Mouse (Mus musculus) MEL (cell line): Measurements from ENCODE around the gene Fhad1. TPM values are rescaled to one million over a fixed set of nuclear protein-coding genes. Genes with fewer than 3 reads are reported as not detected.

Source experiments
- DNase-seq: peaks from one replicate; pipeline ENCODE4 v3.0.0; 2011; ENCODE audit warnings: low read depth, low spot score
- H3K27ac ChIP-seq: 2 replicates; pipeline ENCODE4 v1.5.1; 2012; ENCODE audit warnings: low read depth, mild to moderate bottlenecking, control low read depth, low read length, moderate library complexity; ENCODE audit not compliant: control insufficient read depth
- H3K27me3 ChIP-seq, 2 experiments: fragments of 150-350 bp in 1 of 2; sonication (generic) in 1 of 2; 2 replicates each; pipeline ENCODE4 v1.6.1; 2012; ENCODE audit warnings: low read length in 2 of 2, mild to moderate bottlenecking in 2 of 2, improper control_type of control experiment in 1 of 2, moderate library complexity in 1 of 2; ENCODE audit not compliant: insufficient read depth in 2 of 2, control insufficient read depth in 1 of 2
- H3K36me3 ChIP-seq, 2 experiments: 2 replicates each; pipeline ENCODE4 v1.6.1; 2012 to 2014; ENCODE audit warnings: low read length in 2 of 2, improper control_type of control experiment in 1 of 2, inconsistent platforms in 1 of 2, mild to moderate bottlenecking in 1 of 2; ENCODE audit not compliant: insufficient read depth in 2 of 2, control insufficient read depth in 1 of 2
- H3K4me1 ChIP-seq, 2 experiments: fragments of 150-350 bp in 1 of 2; sonication (generic) in 1 of 2; 2 replicates each; pipeline ENCODE4 v1.6.1; 2012; ENCODE audit warnings: low read length in 2 of 2, improper control_type of control experiment in 1 of 2, mild to moderate bottlenecking in 1 of 2; ENCODE audit not compliant: insufficient read depth in 2 of 2, control insufficient read depth in 1 of 2
- H3K4me3 ChIP-seq, 2 experiments: fragments of 150-350 bp in 1 of 2; sonication (generic) in 1 of 2; 2 replicates each; pipeline ENCODE4 v1.5.1; 2012; ENCODE audit warnings: low read depth in 2 of 2, low read length in 2 of 2, mild to moderate bottlenecking in 2 of 2, moderate library complexity in 2 of 2, control low read depth in 1 of 2, improper control_type of control experiment in 1 of 2; ENCODE audit not compliant: control insufficient read depth in 1 of 2, insufficient read depth in 1 of 2
- H3K79me2 ChIP-seq: 2 replicates; pipeline ENCODE4 v1.6.1; 2012; ENCODE audit warnings: mild to moderate bottlenecking, low read length, moderate library complexity; ENCODE audit not compliant: control insufficient read depth, poor library complexity, insufficient read depth
- H3K9ac ChIP-seq: 2 replicates; pipeline ENCODE4 v1.6.1; 2012; ENCODE audit warnings: low read depth, mild to moderate bottlenecking, control low read depth, low read length, moderate library complexity; ENCODE audit not compliant: control insufficient read depth, poor library complexity, severe bottlenecking
- H3K9me3 ChIP-seq: fragments of 150-350 bp; sonication (generic); replicated peaks from 2 replicates; pipeline ENCODE4 v1.6.1; 2012; ENCODE audit warnings: mild to moderate bottlenecking, low read length, improper control_type of control experiment, moderate library complexity; ENCODE audit not compliant: insufficient read depth
- BHLHE40 ChIP-seq: IDR thresholded peaks from 2 replicates; pipeline ENCODE4 v1.6.1; 2012; ENCODE audit warnings: low read depth, mild to moderate bottlenecking, inconsistent platforms, low read length, improper control_type of control experiment, borderline replicate concordance
- CHD2 ChIP-seq: IDR thresholded peaks from 2 replicates; pipeline ENCODE4 v1.6.1; 2011; ENCODE audit warnings: low read length, improper control_type of control experiment
- CTCF ChIP-seq, 3 experiments: IDR thresholded peaks in 2 of 3; conservative IDR thresholded peaks in 1 of 3; 2 replicates each; pipeline ENCODE4 v1.5.1; 2011 to 2012; ENCODE audit warnings: low read length in 3 of 3, low read depth in 2 of 3, mild to moderate bottlenecking in 2 of 3, improper control_type of control experiment in 1 of 3, inconsistent platforms in 1 of 3, mixed read lengths in 1 of 3, moderate library complexity in 1 of 3; ENCODE audit not compliant: control insufficient read depth in 1 of 3, insufficient read depth in 1 of 3, poor library complexity in 1 of 3, severe bottlenecking in 1 of 3
- ELF1 ChIP-seq: IDR thresholded peaks from 2 replicates; pipeline ENCODE4 v1.6.1; 2014; ENCODE audit warnings: low read depth, mild to moderate bottlenecking, inconsistent platforms, low read length, improper control_type of control experiment, moderate library complexity
- EP300 ChIP-seq, 2 experiments: IDR thresholded peaks; 2 replicates each; pipeline ENCODE4 v1.6.1; 2011; ENCODE audit warnings: improper control_type of control experiment in 2 of 2, low read length in 2 of 2, low read depth in 1 of 2, mild to moderate bottlenecking in 1 of 2
- GABPA ChIP-seq: IDR thresholded peaks from 2 replicates; pipeline ENCODE4 v1.6.1; 2012; ENCODE audit warnings: low read depth, mild to moderate bottlenecking, inconsistent platforms, low read length, improper control_type of control experiment, moderate library complexity
- KAT2A ChIP-seq: conservative IDR thresholded peaks from 2 replicates; pipeline ENCODE4 v1.6.1; 2012; ENCODE audit warnings: low read depth, low read length, improper control_type of control experiment, inconsistent platforms
- MAFK ChIP-seq: IDR thresholded peaks from 2 replicates; pipeline ENCODE4 v1.6.1; 2011; ENCODE audit warnings: low read depth, mild to moderate bottlenecking, low read length, improper control_type of control experiment, borderline replicate concordance
- MAX ChIP-seq: IDR thresholded peaks from 2 replicates; pipeline ENCODE4 v1.6.1; 2011; ENCODE audit warnings: low read length, improper control_type of control experiment
- MEF2A ChIP-seq: IDR thresholded peaks from 2 replicates; pipeline ENCODE4 v1.6.1; 2014; ENCODE audit warnings: low read depth, mild to moderate bottlenecking, inconsistent platforms, low read length, improper control_type of control experiment; ENCODE audit not compliant: poor library complexity, insufficient replicate concordance, severe bottlenecking; ENCODE audit errors: extremely low read depth
- MYB ChIP-seq: IDR thresholded peaks from 2 replicates; pipeline ENCODE4 v1.6.1; 2011; ENCODE audit warnings: mild to moderate bottlenecking, low read depth, low read length, improper control_type of control experiment
- NELFE ChIP-seq: IDR thresholded peaks from 2 replicates; pipeline ENCODE4 v1.6.1; 2011; ENCODE audit warnings: low read depth, low read length, improper control_type of control experiment
- NRF1 ChIP-seq: IDR thresholded peaks from 2 replicates; pipeline ENCODE4 v1.6.1; 2014; ENCODE audit warnings: low read depth, mild to moderate bottlenecking, inconsistent platforms, low read length, improper control_type of control experiment, moderate library complexity; ENCODE audit not compliant: poor library complexity, insufficient read depth, severe bottlenecking
- RAD21 ChIP-seq: IDR thresholded peaks from 2 replicates; pipeline ENCODE4 v1.6.1; 2011; ENCODE audit warnings: mild to moderate bottlenecking, low read depth, low read length, improper control_type of control experiment
- RCOR1 ChIP-seq: IDR thresholded peaks from 2 replicates; pipeline ENCODE4 v1.6.1; 2012; ENCODE audit warnings: low read depth, mild to moderate bottlenecking, inconsistent platforms, low read length, improper control_type of control experiment
- SMC3 ChIP-seq: IDR thresholded peaks from 2 replicates; pipeline ENCODE4 v1.6.1; 2011; ENCODE audit warnings: low read depth, low read length, improper control_type of control experiment
- TAL1 ChIP-seq: IDR thresholded peaks from 2 replicates; pipeline ENCODE4 v1.6.1; 2012; ENCODE audit warnings: mild to moderate bottlenecking, inconsistent platforms, low read length, moderate library complexity, mixed read lengths
- TBP ChIP-seq: IDR thresholded peaks from 2 replicates; pipeline ENCODE4 v1.8.0; 2011; ENCODE audit warnings: low read depth, low read length, improper control_type of control experiment
- USF2 ChIP-seq, 2 experiments: IDR thresholded peaks; 2 replicates each; pipeline ENCODE4 v1.6.1; 2011 to 2012; ENCODE audit warnings: improper control_type of control experiment in 2 of 2, low read length in 2 of 2, borderline replicate concordance in 1 of 2, inconsistent platforms in 1 of 2, low read depth in 1 of 2, mild to moderate bottlenecking in 1 of 2; ENCODE audit not compliant: insufficient read depth in 1 of 2
- ZMIZ1 ChIP-seq: IDR thresholded peaks from 2 replicates; pipeline ENCODE4 v1.6.1; 2012; ENCODE audit warnings: low read depth, mild to moderate bottlenecking, inconsistent platforms, low read length, improper control_type of control experiment, moderate library complexity
- ZNF384 ChIP-seq: IDR thresholded peaks from 2 replicates; pipeline ENCODE4 v1.6.1; 2012; ENCODE audit warnings: low read depth, mild to moderate bottlenecking, inconsistent platforms, low read length, improper control_type of control experiment
- polyA plus RNA-seq, 2 experiments: library from polyadenylated mRNA; stranded (reverse) in 1 of 2; unstranded in 1 of 2; fragments of >175 nt in 1 of 2; fragments of >200 nt in 1 of 2; gene quantifications; 2 replicates each; pipeline versions ENCODE4 v1.2.1 to v1.2.4; 2012; ENCODE audit warnings: low replicate concordance in 2 of 2, low read depth in 1 of 2; ENCODE audit not compliant: insufficient read length in 2 of 2, insufficient read depth in 1 of 2, missing spikeins in 1 of 2
- total RNA-seq: library from RNA; depleted of rRNA; stranded (reverse); fragments of 300-350 nt; gene quantifications from 2 replicates; pipeline ENCODE4 v1.2.3, GENCODE M21; 2012

Gene Fhad1
- total and polyA plus RNA-seq, 3 experiments = not detected

GRCm38 (mm10) chr4:142026965-142027364, 12.1 kb upstream of the Fhad1 start:
- Histone ChIP-seq H3K27me3 (no peaks in the 10 kb centered on the region), H3K9ac (no peak overlapping the region), H3K4me1 (no peaks in the 10 kb centered on the region), H3K27ac (no peak overlapping the region), H3K36me3 (no peaks in the 10 kb centered on the region), H3K9me3 (no peaks in the 10 kb centered on the region), H3K79me2 (no peaks in the 10 kb centered on the region), H3K4me3 (no peak overlapping the region)
- no peak for DNase-seq
- TF ChIP-seq ELF1 (no peak), MAX (no peak), MYB (no peak), EP300 (IDR thresholded peaks at IDR 0.05; ENCODE audit: low read depth in 1 of 2, low read length in 2 of 2) (no peak), KAT2A (no peak), RCOR1 (no peak), NRF1 (no peak), TBP (no peak), GABPA (no peak), MAFK (no peak), SMC3 (no peak)

- TF ChIP-seq USF2 (IDR thresholded peaks at IDR 0.05; ENCODE audit: borderline replicate concordance in 1 of 2, insufficient read depth in 1 of 2, low read depth in 1 of 2, low read length in 2 of 2) = no peak
- TF ChIP-seq TAL1 = no peak
- TF ChIP-seq ZMIZ1 = no peak
- TF ChIP-seq CTCF (IDR thresholded peaks at IDR 0.05 in 2 of 3, conservative IDR thresholded peaks at IDR 0.05 in 1 of 3; ENCODE audit: control insufficient read depth in 1 of 3, insufficient read depth in 1 of 3, low read depth in 2 of 3, low read length in 3 of 3, poor library complexity in 1 of 3, severe bottlenecking in 1 of 3) = no peak
- no peak for TF ChIP-seq BHLHE40
- TF ChIP-seq CHD2 = no peak
- TF ChIP-seq ZNF384 = no peak
- TF ChIP-seq MEF2A = no peak
- no peak for TF ChIP-seq KAT2A
- TF ChIP-seq RAD21 = no peak
- TF ChIP-seq MYB = no peak
- no peak for TF ChIP-seq NELFE
- Histone ChIP-seq H3K79me2 (no peaks in the 10 kb centered on the region), H3K36me3 (no peaks in the 10 kb centered on the region), H3K9me3 (no peaks in the 10 kb centered on the region), H3K9ac (no peak overlapping the region), H3K4me1 (no peaks in the 10 kb centered on the region), H3K27me3 (no peaks in the 10 kb centered on the region), H3K27ac (no peak overlapping the region), H3K4me3 (no peak overlapping the region)
- DNase-seq = no peak
These were observed 9.7 kb upstream of the Fhad1 start for GRCm38 (mm10) chr4:142024536-142024935.
